Comparison of ENCODE assay signal across 7 mouse cellular contexts in the genomic region with DNA sequence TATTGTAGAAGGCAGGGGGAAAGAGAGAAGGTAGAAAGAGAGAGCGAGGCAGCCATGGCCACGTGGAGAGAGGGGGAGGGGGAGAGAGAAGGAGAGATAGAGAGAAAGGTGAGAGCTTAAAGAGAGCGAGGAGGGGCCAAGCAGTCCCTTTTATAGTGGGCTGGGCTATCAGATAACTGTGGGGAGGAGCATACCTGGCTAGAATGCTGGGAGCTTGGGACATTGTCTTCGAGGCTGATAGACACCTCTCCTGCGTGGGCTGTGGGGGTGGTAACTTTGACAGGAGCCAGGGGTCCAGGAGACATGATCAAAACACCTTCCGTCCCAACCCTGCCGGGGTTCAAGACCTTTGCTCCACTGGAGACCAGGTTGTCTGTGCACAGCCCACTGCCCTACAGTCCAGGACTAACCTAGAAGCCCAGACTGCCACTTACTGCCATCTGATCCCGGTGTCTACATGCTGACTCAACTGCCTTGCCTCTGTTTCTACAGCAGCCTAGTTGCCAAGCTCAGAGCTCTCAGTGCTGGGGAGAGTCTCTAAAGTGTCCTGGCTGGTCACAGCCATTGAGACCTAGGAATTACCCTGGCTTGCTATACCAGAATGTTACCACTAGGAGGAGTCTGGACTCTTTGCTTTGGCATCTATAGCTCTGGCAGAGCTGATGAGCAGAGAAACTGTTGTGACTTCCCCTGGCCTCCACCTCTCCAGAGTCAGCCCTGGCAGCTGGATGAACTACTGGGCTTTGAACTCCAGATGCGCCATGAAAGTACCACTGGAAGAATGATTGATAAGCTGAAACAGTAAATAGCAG.
DNase-seq lines count a peak whose midpoint lies in the region; ATAC-seq and TF ChIP-seq lines count a peak whose summit lies in the region.

No protein-coding gene starts in this region.

- peak; percentile 84 for DNase-seq in MN1 (ENCODE audit: low spot score)
- peak; percentile 79 for DNase-seq in brain, embryonic 14.5 days (ENCODE audit: low read depth)
- DNase-seq in heart, postnatal 36 days: peak; percentile 45 to 58
- peak; percentile 20 to 48 for DNase-seq in kidney, postnatal 4 days
- DNase-seq in lung, adult 18-20 months: peak; percentile 49 to 74
- DNase-seq in retina, adult 2 months (ENCODE audit: low read depth, low spot score): peak; percentile 73

- intact Hi-C loops in heart, postnatal 36 days (cut with DNase I): loop anchor here (5.0 kb wide), 1 partner anchor 386 kb away; no protein-coding TSS in a partner anchor

- TF ChIP-seq CTCF in brain, embryonic 14.5 days (IDR thresholded peaks at IDR 0.05; ENCODE audit: borderline replicate concordance, extremely low read depth, insufficient read depth, insufficient read length): peak; percentile 80

- ATAC-seq in erythroid progenitor cell, adult 5-6 weeks (replicated peaks; ENCODE audit: low FRiP score, poor library complexity, severe bottlenecking): peak; percentile 61; the same call in 1 of the 2 replicates

- no peak for TF ChIP-seq POLR2A in brain, embryonic 14.5 days (IDR thresholded peaks at IDR 0.05; ENCODE audit: borderline replicate concordance, extremely low read depth, insufficient read depth, insufficient read length, poor library complexity, severe bottlenecking)

Comparison
In these comparisons a context has a peak if more than half of its experiments do, and no peak if none do; other contexts are left out.
1. Peak in every context shown above with its lines: DNase-seq and ATAC-seq.
2. DNase-seq: peak in every context shown above with its lines; median percentile 84 in MN1; 79 in brain, embryonic 14.5 days; 73 in retina, adult 2 months; 62 in lung, adult 18-20 months; 52 in heart, postnatal 36 days; 34 in kidney, postnatal 4 days.